Mouse (Mus musculus): ENCODE results near the gene Meox1. TPM values are rescaled to one million over a fixed set of nuclear protein-coding genes. Genes with fewer than 3 reads are reported as not detected.
A peak's percentile ranks its signal among the peaks of the same experiment; 100 is the strongest.

Gene Meox1
- polyA plus RNA-seq, 1 experiment from 2014 or later, result 11.1 TPM

GRCm38 (mm10) chr11:101849286-101849685 is 44.9 kb downstream of the Meox1 start:
- Histone ChIP-seq H3K9me3 (replicated peaks) (no peaks in the 10 kb centered on the region), H3K36me3 (no peaks in the 10 kb centered on the region), H3K27ac (replicated peaks) (0 out of 2 replicates have a peak overlapping the region, but pooled peaks have one; percentile 39), H3K4me2 (replicated peaks) (no peak overlapping the region), H3K27me3 (no peaks in the 10 kb centered on the region), H3K9ac (no peak overlapping the region), H3K4me1 (peaks cover 16% of the 10 kb centered on the region), H3K4me3 (replicated peaks) (no peak overlapping the region)
- no peak for ATAC-seq (ENCODE audit: insufficient number of reproducible peaks, low FRiP score, low TSS enrichment, low read depth)
- 75% methylated on average over 4 of the region's 4 CpGs for WGBS

- Histone ChIP-seq H3K27me3 (no peaks in the 10 kb centered on the region), H3K9ac (no peak overlapping the region), H3K4me1 (peaks cover 16% of the 10 kb centered on the region), H3K4me2 (replicated peaks) (no peak overlapping the region), H3K4me3 (replicated peaks) (no peak overlapping the region), H3K27ac (replicated peaks) (no peak overlapping the region), H3K36me3 (no peaks in the 10 kb centered on the region), H3K9me3 (replicated peaks) (no peaks in the 10 kb centered on the region)
- 88% methylated on average over 5 of the region's 5 CpGs for WGBS
- no peak for ATAC-seq (ENCODE audit: insufficient number of reproducible peaks, low FRiP score, low TSS enrichment, low read depth)
Measured at GRCm38 (mm10) chr11:101847509-101847908, 46.7 kb downstream of the Meox1 start.

- no peaks in the 10 kb centered on the region for H3K9me3 ChIP-seq (replicated peaks)
- WGBS, result 76% methylated on average over 3 of the region's 3 CpGs
- peak overlapping the region; percentile 78 for H3K27ac ChIP-seq (replicated peaks)
- H3K4me1 ChIP-seq, result peaks cover 17% of the 10 kb centered on the region
- H3K9ac ChIP-seq, result no peak overlapping the region
- H3K4me3 ChIP-seq (replicated peaks), result no peak overlapping the region
- no peaks in the 10 kb centered on the region for H3K27me3 ChIP-seq
- ATAC-seq (ENCODE audit: insufficient number of reproducible peaks, low FRiP score, low TSS enrichment, low read depth), result peak; percentile 21; the same call in 1 of the 2 replicates
- H3K4me2 ChIP-seq (replicated peaks), result no peak overlapping the region
- no peaks in the 10 kb centered on the region for H3K36me3 ChIP-seq
Measured at GRCm38 (mm10) chr11:101842773-101843163, 51.4 kb downstream of the Meox1 start.

GRCm38 (mm10) chr11:101841998-101842772 is 52.0 kb downstream of the Meox1 start:
- Histone ChIP-seq H3K4me3 (replicated peaks) (no peak overlapping the region), H3K36me3 (no peaks in the 10 kb centered on the region), H3K9me3 (replicated peaks) (no peaks in the 10 kb centered on the region), H3K27ac (replicated peaks) (peak overlapping the region; percentile 78), H3K9ac (no peak overlapping the region), H3K4me2 (replicated peaks) (no peak overlapping the region), H3K27me3 (no peaks in the 10 kb centered on the region), H3K4me1 (peaks cover 17% of the 10 kb centered on the region)
- 60% methylated on average over 15 of the region's 15 CpGs for WGBS
- ATAC-seq (ENCODE audit: insufficient number of reproducible peaks, low FRiP score, low TSS enrichment, low read depth), result peak; percentile 77

GRCm38 (mm10) chr11:101840405-101840804 is 53.8 kb downstream of the Meox1 start:
- no peak overlapping the region for H3K27ac ChIP-seq (replicated peaks)
- H3K4me3 ChIP-seq (replicated peaks), result no peak overlapping the region
- no peak overlapping the region for H3K9ac ChIP-seq
- H3K4me1 ChIP-seq, result peaks cover 21% of the 10 kb centered on the region
- WGBS, result 95% methylated on average over 3 of the region's 3 CpGs
- H3K9me3 ChIP-seq (replicated peaks), result no peaks in the 10 kb centered on the region
- no peaks in the 10 kb centered on the region for H3K36me3 ChIP-seq
- no peak for ATAC-seq (ENCODE audit: insufficient number of reproducible peaks, low FRiP score, low TSS enrichment, low read depth)
- H3K4me2 ChIP-seq (replicated peaks), result no peak overlapping the region
- no peaks in the 10 kb centered on the region for H3K27me3 ChIP-seq

- Histone ChIP-seq H3K27ac (replicated peaks) (no peak overlapping the region), H3K4me3 (replicated peaks) (no peak overlapping the region), H3K4me2 (replicated peaks) (no peak overlapping the region), H3K9me3 (replicated peaks) (no peaks in the 10 kb centered on the region), H3K9ac (no peak overlapping the region), H3K36me3 (no peaks in the 10 kb centered on the region), H3K4me1 (peaks cover 21% of the 10 kb centered on the region), H3K27me3 (no peaks in the 10 kb centered on the region)
- 53% methylated on average over 6 of the region's 8 CpGs for WGBS
- no peak for ATAC-seq (ENCODE audit: insufficient number of reproducible peaks, low FRiP score, low TSS enrichment, low read depth)
Measured at GRCm38 (mm10) chr11:101839426-101839825, 54.7 kb downstream of the Meox1 start.

- peak overlapping the region; percentile 36 for H3K27ac ChIP-seq (replicated peaks)
- no peak overlapping the region for H3K9ac ChIP-seq
- WGBS, result 47% methylated on average over 7 of the region's 7 CpGs
- H3K27me3 ChIP-seq, result no peaks in the 10 kb centered on the region
- no peak overlapping the region for H3K4me2 ChIP-seq (replicated peaks)
- ATAC-seq (ENCODE audit: insufficient number of reproducible peaks, low FRiP score, low TSS enrichment, low read depth), result 0 out of 2 replicates have a peak, but pooled peaks have one; percentile 58
- H3K9me3 ChIP-seq (replicated peaks), result no peaks in the 10 kb centered on the region
- no peak overlapping the region for H3K4me3 ChIP-seq (replicated peaks)
- peaks cover 31% of the 10 kb centered on the region for H3K4me1 ChIP-seq
- H3K36me3 ChIP-seq, result no peaks in the 10 kb centered on the region
Measured at GRCm38 (mm10) chr11:101832001-101832400, 62.2 kb downstream of the Meox1 start.

- no peak overlapping the region for H3K9ac ChIP-seq
- ATAC-seq (ENCODE audit: insufficient number of reproducible peaks, low FRiP score, low TSS enrichment, low read depth), result 0 out of 2 replicates have a peak, but pooled peaks have one; percentile 24
- no peaks in the 10 kb centered on the region for H3K9me3 ChIP-seq (replicated peaks)
- peaks cover 27% of the 10 kb centered on the region for H3K4me1 ChIP-seq
- no peaks in the 10 kb centered on the region for H3K36me3 ChIP-seq
- H3K27me3 ChIP-seq, result no peaks in the 10 kb centered on the region
- no peak overlapping the region for H3K4me3 ChIP-seq (replicated peaks)
- H3K27ac ChIP-seq (replicated peaks), result peak overlapping the region; percentile 82
- H3K4me2 ChIP-seq (replicated peaks), result no peak overlapping the region; the same call in 1 of the 2 replicates
- WGBS, result 47% methylated on average over 8 of the region's 8 CpGs
Measured at GRCm38 (mm10) chr11:101830616-101831015, 63.6 kb downstream of the Meox1 start.

- Histone ChIP-seq H3K36me3 (no peaks in the 10 kb centered on the region), H3K9me3 (replicated peaks) (no peaks in the 10 kb centered on the region), H3K9ac (no peak overlapping the region), H3K27ac (replicated peaks) (peak overlapping the region; percentile 82), H3K4me1 (peaks cover 27% of the 10 kb centered on the region), H3K4me2 (replicated peaks) (no peak overlapping the region; the same call in 1 of the 2 replicates), H3K27me3 (no peaks in the 10 kb centered on the region), H3K4me3 (replicated peaks) (no peak overlapping the region)
- peak; percentile 67 for ATAC-seq (ENCODE audit: insufficient number of reproducible peaks, low FRiP score, low TSS enrichment, low read depth)
- WGBS, result 7% methylated on average over 10 of the region's 10 CpGs
Measured at GRCm38 (mm10) chr11:101830112-101830511, 64.1 kb downstream of the Meox1 start.

GRCm38 (mm10) chr11:101828718-101829117 is 65.5 kb downstream of the Meox1 start:
- H3K27ac ChIP-seq (replicated peaks), result no peak overlapping the region
- H3K9ac ChIP-seq, result no peak overlapping the region
- no peaks in the 10 kb centered on the region for H3K36me3 ChIP-seq
- ATAC-seq (ENCODE audit: insufficient number of reproducible peaks, low FRiP score, low TSS enrichment, low read depth), result no peak
- WGBS, result 89% methylated on average over 4 of the region's 4 CpGs
- H3K4me1 ChIP-seq, result peaks cover 29% of the 10 kb centered on the region
- H3K4me2 ChIP-seq (replicated peaks), result no peak overlapping the region
- H3K27me3 ChIP-seq, result no peaks in the 10 kb centered on the region
- no peak overlapping the region for H3K4me3 ChIP-seq (replicated peaks)
- H3K9me3 ChIP-seq (replicated peaks), result no peaks in the 10 kb centered on the region
